Mouse (Mus musculus): ENCODE data around the gene Ncaph2. TPM values are rescaled to one million over a fixed set of nuclear protein-coding genes. Genes with fewer than 3 reads are reported as not detected.

Gene Ncaph2
- polyA plus RNA-seq, 1 experiment, result 59.3 TPM

- no peak within 1 kb of the TSS for H3K27ac ChIP-seq (replicated peaks; ENCODE audit: low read depth, low read length)
- no peaks in the 10 kb centered on the region for H3K4me1 ChIP-seq (ENCODE audit: control insufficient read depth, insufficient read depth, insufficient read length, low read length)
- H3K4me3 ChIP-seq (ENCODE audit: insufficient read depth, low read depth, low read length), result no peak within 1 kb of the TSS
Measured at GRCm38 (mm10) chr15:89334271-89334670, 21.2 kb upstream of the Ncaph2 start, which contains the start of gene Miox. Gene Miox (plus strand): TSS chr15:89334398.

GRCm38 (mm10) chr15:89334774-89335537 lies 20.6 kb upstream of the Ncaph2 start:
- H3K4me1 ChIP-seq (ENCODE audit: control insufficient read depth, insufficient read depth, insufficient read length, low read length), result no peaks in the 10 kb centered on the region
- no peak overlapping the region for H3K4me3 ChIP-seq (ENCODE audit: insufficient read depth, low read depth, low read length)
- H3K27ac ChIP-seq (replicated peaks; ENCODE audit: low read depth, low read length), result no peak overlapping the region

GRCm38 (mm10) chr15:89336422-89336821 lies 19.1 kb upstream of the Ncaph2 start:
- Histone ChIP-seq H3K4me3 (ENCODE audit: insufficient read depth, low read depth, low read length) (no peak overlapping the region), H3K4me1 (ENCODE audit: control insufficient read depth, insufficient read depth, insufficient read length, low read length) (no peaks in the 10 kb centered on the region), H3K27ac (replicated peaks; ENCODE audit: low read depth, low read length) (no peak overlapping the region)

GRCm38 (mm10) chr15:89339696-89340095 lies 15.8 kb upstream of the Ncaph2 start:
- Histone ChIP-seq H3K4me1 (ENCODE audit: control insufficient read depth, insufficient read depth, insufficient read length, low read length) (no peaks in the 10 kb centered on the region), H3K27ac (replicated peaks; ENCODE audit: low read depth, low read length) (no peak overlapping the region), H3K4me3 (ENCODE audit: insufficient read depth, low read depth, low read length) (no peak overlapping the region)

- Histone ChIP-seq H3K27ac (replicated peaks; ENCODE audit: low read depth, low read length) (no peak overlapping the region), H3K4me1 (ENCODE audit: control insufficient read depth, insufficient read depth, insufficient read length, low read length) (no peaks in the 10 kb centered on the region), H3K4me3 (ENCODE audit: insufficient read depth, low read depth, low read length) (no peak overlapping the region)
Measured at GRCm38 (mm10) chr15:89340136-89340535, 15.4 kb upstream of the Ncaph2 start.

GRCm38 (mm10) chr15:89341678-89342077 lies 13.8 kb upstream of the Ncaph2 start:
- no peaks in the 10 kb centered on the region for H3K4me1 ChIP-seq (ENCODE audit: control insufficient read depth, insufficient read depth, insufficient read length, low read length)
- H3K27ac ChIP-seq (replicated peaks; ENCODE audit: low read depth, low read length), result no peak overlapping the region
- H3K4me3 ChIP-seq (ENCODE audit: insufficient read depth, low read depth, low read length), result no peak overlapping the region

- Histone ChIP-seq H3K27ac (replicated peaks; ENCODE audit: low read depth, low read length) (no peak overlapping the region), H3K4me3 (ENCODE audit: insufficient read depth, low read depth, low read length) (no peak overlapping the region), H3K4me1 (ENCODE audit: control insufficient read depth, insufficient read depth, insufficient read length, low read length) (no peaks in the 10 kb centered on the region)
Measured at GRCm38 (mm10) chr15:89343325-89343724, 12.2 kb upstream of the Ncaph2 start.

GRCm38 (mm10) chr15:89350447-89350846 lies 5.1 kb upstream of the Ncaph2 start:
- Histone ChIP-seq H3K4me3 (ENCODE audit: insufficient read depth, low read depth, low read length) (peak overlapping the region; percentile 36), H3K27ac (replicated peaks; ENCODE audit: low read depth, low read length) (peak overlapping the region; percentile 82), H3K4me1 (ENCODE audit: control insufficient read depth, insufficient read depth, insufficient read length, low read length) (peaks cover 6% of the 10 kb centered on the region)

- Histone ChIP-seq H3K4me3 (ENCODE audit: insufficient read depth, low read depth, low read length) (no peak overlapping the region), H3K4me1 (ENCODE audit: control insufficient read depth, insufficient read depth, insufficient read length, low read length) (peaks cover 8% of the 10 kb centered on the region), H3K27ac (replicated peaks; ENCODE audit: low read depth, low read length) (peak overlapping the region; percentile 59)
Measured at GRCm38 (mm10) chr15:89351302-89351701, 4.2 kb upstream of the Ncaph2 start.

- H3K4me1 ChIP-seq (ENCODE audit: control insufficient read depth, insufficient read depth, insufficient read length, low read length), result peaks cover 9% of the 10 kb centered on the region
- H3K4me3 ChIP-seq (ENCODE audit: insufficient read depth, low read depth, low read length), result no peak overlapping the region
- no peak overlapping the region for H3K27ac ChIP-seq (replicated peaks; ENCODE audit: low read depth, low read length)
Measured at GRCm38 (mm10) chr15:89352054-89352453, 3.5 kb upstream of the Ncaph2 start.

GRCm38 (mm10) chr15:89352795-89353194 lies 2.7 kb upstream of the Ncaph2 start:
- Histone ChIP-seq H3K4me1 (ENCODE audit: control insufficient read depth, insufficient read depth, insufficient read length, low read length) (peaks cover 9% of the 10 kb centered on the region), H3K4me3 (ENCODE audit: insufficient read depth, low read depth, low read length) (no peak overlapping the region), H3K27ac (replicated peaks; ENCODE audit: low read depth, low read length) (no peak overlapping the region)

GRCm38 (mm10) chr15:89353837-89354236 lies 1.7 kb upstream of the Ncaph2 start:
- Histone ChIP-seq H3K4me3 (ENCODE audit: insufficient read depth, low read depth, low read length) (no peak overlapping the region), H3K4me1 (ENCODE audit: control insufficient read depth, insufficient read depth, insufficient read length, low read length) (peaks cover 9% of the 10 kb centered on the region), H3K27ac (replicated peaks; ENCODE audit: low read depth, low read length) (no peak overlapping the region)

- peaks cover 11% of the 10 kb centered on the region for H3K4me1 ChIP-seq (ENCODE audit: control insufficient read depth, insufficient read depth, insufficient read length, low read length)
- H3K4me3 ChIP-seq (ENCODE audit: insufficient read depth, low read depth, low read length), result peak overlapping the region; percentile 88
- no peak overlapping the region for H3K27ac ChIP-seq (replicated peaks; ENCODE audit: low read depth, low read length)
Measured at GRCm38 (mm10) chr15:89354455-89354854, 1.1 kb upstream of the Ncaph2 start.

- peaks cover 11% of the 10 kb centered on the region for H3K4me1 ChIP-seq (ENCODE audit: control insufficient read depth, insufficient read depth, insufficient read length, low read length)
Measured at GRCm38 (mm10) chr15:89356372-89356771, 853 bp downstream of the Ncaph2 start.

GRCm38 (mm10) chr15:89358784-89359183 lies 3.3 kb downstream of the Ncaph2 start:
- H3K4me3 ChIP-seq (ENCODE audit: insufficient read depth, low read depth, low read length), result no peak overlapping the region
- H3K4me1 ChIP-seq (ENCODE audit: control insufficient read depth, insufficient read depth, insufficient read length, low read length), result peaks cover 11% of the 10 kb centered on the region
- H3K27ac ChIP-seq (replicated peaks; ENCODE audit: low read depth, low read length), result no peak overlapping the region

More at GRCm38 (mm10) chr15:89356372-89356771, 853 bp downstream of the Ncaph2 start:
- Histone ChIP-seq H3K27ac (replicated peaks; ENCODE audit: low read depth, low read length) (0 out of 2 replicates have a peak overlapping the region, but pooled peaks have one; percentile 76), H3K4me3 (ENCODE audit: insufficient read depth, low read depth, low read length) (peak overlapping the region; percentile 84)

- Histone ChIP-seq H3K4me1 (ENCODE audit: control insufficient read depth, insufficient read depth, insufficient read length, low read length) (peaks cover 2% of the 10 kb centered on the region; the same call in 1 of the 2 replicates), H3K27ac (replicated peaks; ENCODE audit: low read depth, low read length) (no peak overlapping the region), H3K4me3 (ENCODE audit: insufficient read depth, low read depth, low read length) (no peak overlapping the region)
Measured at GRCm38 (mm10) chr15:89363051-89363450, 7.5 kb downstream of the Ncaph2 start.

All from brown adipose tissue, adult 24 weeks (tissue).